Mouse (Mus musculus) left cerebral cortex, postnatal 36 days (tissue): ENCODE results near the gene Plvap. TPM values are rescaled to one million over a fixed set of nuclear protein-coding genes. Genes with fewer than 3 reads are reported as not detected.
"Not testable (repeated sequence)": the region's sequence is repeated elsewhere in the genome, so short reads cannot be mapped to it uniquely, and the experiment has no call there.

ENCODE experiments used
- DNase-seq, 2 experiments: peaks; one replicate each; pipeline ENCODE4 v3.0.0; 2021 to 2022; ENCODE audit warnings: low spot score in 2 of 2, mixed read lengths in 1 of 2
- intact Hi-C: fragments of 180-260 bp; cut with DNase I; formaldehyde crosslinking; loops from one replicate; pipeline ENCODE4 v1.15.1; 2025
- total RNA-seq, 2 experiments: library from RNA; stranded (reverse); gene quantifications; 2 replicates each; pipeline ENCODE4 v1.2.3; 2021

Gene Plvap
- total RNA-seq, 2 experiments from 2014 or later = 7.4 to 9.4 TPM

DNA sequence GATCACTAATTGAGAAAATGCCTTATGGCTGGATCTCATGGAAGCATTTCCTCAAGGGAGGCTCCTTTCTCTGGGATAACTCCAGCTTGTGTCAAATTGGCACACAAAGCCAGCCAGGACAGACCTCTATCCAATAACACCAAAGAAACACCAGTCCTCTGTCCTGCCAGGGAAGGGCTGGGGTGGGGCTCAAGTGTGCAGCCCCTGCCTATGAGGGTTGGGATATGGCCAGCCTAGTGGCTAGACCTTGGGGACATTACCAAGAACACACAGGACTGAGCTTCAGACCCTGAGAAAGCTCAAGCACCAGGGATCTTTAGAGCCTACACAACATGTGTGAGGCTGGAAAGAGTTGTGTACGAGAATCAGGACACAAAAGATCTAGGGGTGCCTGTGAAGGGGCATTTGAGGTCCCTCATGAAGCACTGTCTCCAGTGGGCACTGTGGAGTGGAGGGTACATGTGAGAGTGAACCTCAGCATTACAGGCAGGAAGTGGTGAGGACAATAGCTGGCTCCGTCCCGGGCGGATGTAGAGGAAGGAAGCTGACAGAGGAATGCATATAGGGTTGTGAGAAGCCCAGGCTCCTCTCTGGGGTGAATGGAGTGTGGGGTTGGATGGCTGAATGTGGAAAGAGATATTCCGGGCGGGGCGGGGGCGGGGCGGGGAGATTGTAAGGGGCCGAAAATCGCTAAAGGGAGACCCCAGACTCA, 17.0 kb upstream of the Plvap start:
- DNase-seq = no peak
- intact Hi-C loops = no loop called here

GRCm38 (mm10) chr8:71527162-71527870, 15.8 kb upstream of the Plvap start:
- no peak for DNase-seq
- intact Hi-C loops = no loop called here

DNA sequence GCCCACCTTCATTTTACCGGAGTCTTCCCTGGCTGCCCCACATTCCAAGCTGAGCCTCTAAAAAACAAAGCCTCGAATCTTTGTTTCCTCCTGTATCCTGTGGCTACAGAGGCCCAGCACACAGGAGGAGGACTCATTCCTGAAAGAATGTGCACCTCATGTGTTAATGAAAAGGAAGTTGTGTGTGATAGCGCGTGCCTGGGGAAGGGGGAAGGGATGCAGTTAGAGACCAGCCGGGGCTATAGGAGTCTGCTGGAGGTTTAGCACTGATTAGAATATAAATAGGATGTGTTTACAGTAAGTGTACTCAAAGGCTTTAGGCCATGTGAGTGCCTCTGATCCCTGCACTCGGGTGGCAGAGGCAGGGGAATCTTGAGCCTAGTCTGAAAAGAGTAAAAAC, 14.7 kb upstream of the Plvap start:
- no peak for DNase-seq
- intact Hi-C loops = no loop called here

GRCm38 (mm10) chr8:71525226-71526050, 13.9 kb upstream of the Plvap start, which contains the start of gene Ccdc194:
Gene Ccdc194, minus strand, starts transcription at chr8:71525711.
- intact Hi-C loops = no loop called here

DNA sequence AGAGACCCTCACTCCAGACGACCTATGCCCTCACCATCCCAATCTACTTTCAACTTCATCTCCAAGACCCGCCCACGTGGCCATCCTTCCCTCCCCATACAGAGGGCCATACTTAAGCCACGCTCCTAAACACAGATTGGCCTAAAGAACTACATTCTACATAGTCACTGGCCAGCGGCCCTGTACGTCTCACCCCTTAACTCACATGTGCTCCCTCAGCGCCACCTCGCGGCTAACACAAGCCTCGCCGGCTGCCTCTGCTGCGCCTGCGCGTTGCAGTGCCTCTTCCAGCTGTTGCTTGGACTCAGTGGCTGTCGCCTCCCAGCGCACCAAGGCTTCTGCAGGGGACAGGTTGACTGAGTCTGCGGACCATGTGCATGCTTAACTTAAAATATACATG, 10.1 kb upstream of the Plvap start:
- peak; percentile 86 to 87 for DNase-seq
- intact Hi-C loops = loop anchor here (2.0 kb wide), 2 partner anchors 27 to 81 kb away; no protein-coding TSS in a partner anchor

More at GRCm38 (mm10) chr8:71525226-71526050, 13.9 kb upstream of the Plvap start, which contains the start of gene Ccdc194:
- DNase-seq = no peak

DNA sequence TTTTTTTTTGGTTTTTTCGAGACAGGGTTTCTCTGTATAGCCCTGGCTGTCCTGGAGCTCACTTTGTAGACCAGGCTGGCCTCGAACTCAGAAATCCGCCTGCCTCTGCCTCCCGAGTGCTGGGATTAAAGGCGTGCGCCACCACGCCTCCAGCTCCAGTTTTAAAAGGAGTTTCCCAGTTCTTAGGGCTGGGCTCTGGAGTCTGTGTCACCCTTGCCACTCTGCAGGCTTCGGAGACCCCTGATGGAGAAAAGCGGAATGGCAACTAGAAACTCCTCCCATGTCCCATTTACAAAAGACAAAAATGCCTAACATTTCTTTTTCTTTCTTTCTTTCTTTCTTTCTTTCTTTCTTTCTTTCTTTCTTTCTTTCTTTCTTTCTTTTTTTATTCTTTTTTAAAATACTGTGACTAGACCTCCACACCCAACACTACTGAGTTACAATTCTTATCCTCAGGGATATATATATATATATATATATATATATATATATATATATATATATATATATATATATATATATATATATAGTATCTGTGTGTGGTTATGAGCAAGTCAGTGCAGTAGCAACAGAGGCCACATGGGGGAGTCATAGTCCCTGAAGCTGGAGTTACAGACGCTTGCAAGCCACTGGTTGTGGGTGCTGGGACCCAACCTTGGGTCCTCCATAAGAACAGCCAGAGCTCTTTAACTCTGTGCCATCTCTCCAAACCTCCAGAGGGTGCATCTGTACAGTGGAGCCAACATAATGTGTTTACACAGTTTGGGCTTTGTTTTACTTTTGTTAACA, 7.7 kb upstream of the Plvap start:
- DNase-seq = not testable (repeated sequence)

GRCm38 (mm10) chr8:71516786-71517185, 5.2 kb upstream of the Plvap start:
- intact Hi-C loops = no loop called here

More for the DNA sequence above, 7.7 kb upstream of the Plvap start:
- intact Hi-C loops = not testable (repeated sequence)

DNA sequence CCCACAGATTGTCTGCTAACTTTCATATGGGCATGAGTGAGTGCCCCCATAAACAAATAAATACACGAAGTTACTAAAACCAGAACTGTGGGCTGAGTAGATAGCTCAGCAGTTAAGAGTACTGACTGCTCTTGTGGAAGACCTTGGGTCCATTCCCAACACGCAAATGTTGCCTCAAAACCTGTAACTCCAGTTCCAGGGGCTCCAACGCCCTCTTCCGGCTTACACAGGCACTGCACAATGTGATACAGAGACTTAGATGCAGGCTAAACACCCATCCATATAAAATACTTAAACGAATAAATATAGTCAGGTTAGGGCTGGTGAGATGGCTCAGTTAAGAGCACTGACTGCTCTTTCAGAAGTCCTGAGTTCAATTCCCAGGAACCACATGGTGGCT, 3.5 kb upstream of the Plvap start:
- intact Hi-C loops = no loop called here
- no peak for DNase-seq

More at GRCm38 (mm10) chr8:71516786-71517185, 5.2 kb upstream of the Plvap start:
- DNase-seq = no peak

DNA sequence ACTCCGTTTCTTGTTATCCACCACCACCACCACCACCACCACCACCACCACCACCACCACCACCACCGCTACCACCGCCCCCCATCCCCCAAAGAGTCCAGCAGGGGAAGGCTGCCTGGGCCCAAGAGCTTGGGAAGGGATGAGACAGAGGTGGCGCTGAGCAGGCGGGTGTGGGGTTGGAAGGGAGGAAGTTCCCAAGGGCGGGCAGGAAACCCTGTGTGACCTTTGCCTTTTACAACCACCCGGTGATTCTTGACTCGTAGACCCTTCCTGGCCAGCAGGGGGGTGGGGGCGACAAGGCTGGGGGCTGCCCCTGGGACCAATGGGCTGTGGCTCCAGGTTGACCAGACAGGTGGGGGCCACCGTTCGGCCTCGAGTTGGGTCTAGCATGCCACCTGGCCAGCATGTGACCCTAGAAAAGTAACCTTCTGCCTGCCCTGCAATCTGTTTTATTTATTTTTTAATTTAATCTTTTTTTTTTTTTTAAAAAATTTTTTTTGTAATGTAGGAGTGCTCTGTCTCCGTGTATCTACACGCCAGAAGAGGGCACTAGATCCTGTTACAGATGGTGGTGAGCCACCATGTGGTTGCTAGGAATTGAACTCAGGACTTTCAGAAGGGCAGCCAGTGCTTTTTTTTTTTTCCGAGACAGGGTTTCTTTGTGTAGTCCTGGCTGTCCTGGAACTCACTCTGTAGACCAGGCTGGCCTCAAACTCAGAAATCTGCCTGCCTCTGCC, 1.6 kb upstream of the Plvap start:
- no peak for DNase-seq

GRCm38 (mm10) chr8:71509316-71509715, 2.2 kb downstream of the Plvap start:
- intact Hi-C loops = no loop called here
- no peak for DNase-seq

More for the DNA sequence above, 1.6 kb upstream of the Plvap start:
- intact Hi-C loops = no loop called here

- peak; percentile 80 to 86 for DNase-seq
- intact Hi-C loops = loop anchor here (1.0 kb wide), 1 partner anchor 19 kb away; the partner anchor contains the start of gene Gtpbp3
Measured at GRCm38 (mm10) chr8:71507589-71508104, 3.9 kb downstream of the Plvap start.

- DNase-seq = no peak
- intact Hi-C loops = no loop called here
Measured at GRCm38 (mm10) chr8:71505979-71506378, 5.6 kb downstream of the Plvap start.

DNA sequence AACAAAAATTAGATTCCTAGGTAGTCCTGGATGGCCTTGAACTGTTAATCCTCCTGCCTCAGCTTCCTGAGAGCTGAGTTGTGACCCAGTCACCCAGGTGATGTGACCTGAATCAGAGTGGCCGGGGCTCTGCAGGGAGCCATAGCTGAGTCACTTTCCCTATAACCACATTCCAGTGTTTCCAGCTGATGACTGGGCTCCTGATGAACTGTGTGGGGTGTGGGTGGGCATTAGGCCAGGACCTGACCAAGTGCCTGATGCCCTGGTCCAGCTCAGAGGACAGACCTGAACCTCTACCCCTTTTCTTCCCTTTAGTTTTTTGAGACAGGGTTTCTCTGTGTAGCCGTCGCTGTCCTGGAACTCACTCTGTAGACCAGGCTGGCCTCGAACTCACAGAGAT, 6.2 kb downstream of the Plvap start:
- DNase-seq = no peak

GRCm38 (mm10) chr8:71504349-71504748, 7.2 kb downstream of the Plvap start:
- DNase-seq = no peak
- intact Hi-C loops = no loop called here

More for the DNA sequence above, 6.2 kb downstream of the Plvap start:
- intact Hi-C loops = no loop called here

GRCm38 (mm10) chr8:71498816-71499690, 12.5 kb downstream of the Plvap start:
- intact Hi-C loops = loop anchor here (5.0 kb wide), 1 partner anchor 33 kb away; no protein-coding TSS in a partner anchor
- DNase-seq = no peak

GRCm38 (mm10) chr8:71497881-71498501, 13.6 kb downstream of the Plvap start:
- intact Hi-C loops = loop anchor here (5.0 kb wide), 1 partner anchor 34 kb away; no protein-coding TSS in a partner anchor
- no peak for DNase-seq
